Mouse (Mus musculus) neural tube, embryonic 14.5 days (tissue): ENCODE measurements around the gene Gm37240. TPM values are rescaled to one million over a fixed set of nuclear protein-coding genes. Genes with fewer than 3 reads are reported as not detected.

Source experiments
- ATAC-seq: fragments of 200-750 bp; cut with Nextera tagmentation; 2 replicates; pipeline ENCODE4 v1.8.0; 2017; ENCODE audit warnings: low read depth, mild to moderate bottlenecking, moderate TSS enrichment, moderate library complexity
- H3K27ac ChIP-seq: fragments of 300-500 bp; sonication (generic); 2 replicates; pipeline ENCODE4 v1.5.1; 2014; ENCODE audit warnings: low read depth, mild to moderate bottlenecking, control low read depth, low read length, moderate library complexity, mixed read lengths
- H3K27me3 ChIP-seq: fragments of 300-500 bp; sonication (generic); 2 replicates; pipeline ENCODE4 v1.6.1; 2014; ENCODE audit warnings: low read length; ENCODE audit not compliant: control insufficient read depth, insufficient read depth
- H3K36me3 ChIP-seq: fragments of 300-500 bp; sonication (generic); 2 replicates; pipeline ENCODE4 v1.6.1; 2014; ENCODE audit warnings: low read length, mixed read lengths; ENCODE audit not compliant: control insufficient read depth, insufficient read depth
- H3K4me1 ChIP-seq: fragments of 300-500 bp; sonication (generic); 2 replicates; pipeline ENCODE4 v1.6.1; 2014; ENCODE audit warnings: low read length; ENCODE audit not compliant: control insufficient read depth, insufficient read depth
- H3K4me2 ChIP-seq: fragments of 300-500 bp; sonication (generic); 2 replicates; pipeline ENCODE4 v1.6.1; 2014; ENCODE audit warnings: mild to moderate bottlenecking, low read depth, low read length, control low read depth
- H3K4me3 ChIP-seq: fragments of 300-500 bp; sonication (generic); 2 replicates; pipeline ENCODE4 v1.5.1; 2014; ENCODE audit warnings: low read depth, low read length, control low read depth, mixed read lengths
- H3K9ac ChIP-seq: fragments of 300-500 bp; sonication (generic); replicated peaks from 2 replicates; pipeline ENCODE4 v1.6.1; 2014; ENCODE audit warnings: low read depth, mild to moderate bottlenecking, control low read depth, low read length, mixed read lengths
- H3K9me3 ChIP-seq: fragments of 300-500 bp; sonication (generic); 2 replicates; pipeline ENCODE4 v1.6.1; 2016; ENCODE audit warnings: low read length; ENCODE audit not compliant: control insufficient read depth
- whole genome bisulfite sequencing: fragments of 180-500 bp; shearing (Covaris S2); extraction: QIAGEN DNeasy Blood & Tissue Kit; methylation state at CpG from one replicate; pipeline ENCODE4 v1.1.7; 2014; 5-methylcytosine and 5-hydroxymethylcytosine counted together
- polyA plus RNA-seq: library from polyadenylated mRNA; unstranded; fragments of >200 nt; fragmentation: Nextera tagmentation; extraction: Ambion mirVana; gene quantifications from 2 replicates; pipeline ENCODE4 v1.2.1, GENCODE M21; 2014

Gene Gm37240
- polyA plus RNA-seq, 1 experiment from 2014 or later: not detected

GRCm38 (mm10) chr3:85340491-85340890 lies 546.8 kb downstream of the Gm37240 start:
- Histone ChIP-seq H3K4me3 (no peak overlapping the region), H3K9me3 (no peaks in the 10 kb centered on the region), H3K27me3 (no peaks in the 10 kb centered on the region), H3K36me3 (no peaks in the 10 kb centered on the region), H3K9ac (no peak overlapping the region), H3K27ac (no peak overlapping the region), H3K4me2 (no peak overlapping the region), H3K4me1 (no peaks in the 10 kb centered on the region)
- 69% methylated on average over 3 of the region's 3 CpGs for WGBS
- no peak for ATAC-seq

DNA sequence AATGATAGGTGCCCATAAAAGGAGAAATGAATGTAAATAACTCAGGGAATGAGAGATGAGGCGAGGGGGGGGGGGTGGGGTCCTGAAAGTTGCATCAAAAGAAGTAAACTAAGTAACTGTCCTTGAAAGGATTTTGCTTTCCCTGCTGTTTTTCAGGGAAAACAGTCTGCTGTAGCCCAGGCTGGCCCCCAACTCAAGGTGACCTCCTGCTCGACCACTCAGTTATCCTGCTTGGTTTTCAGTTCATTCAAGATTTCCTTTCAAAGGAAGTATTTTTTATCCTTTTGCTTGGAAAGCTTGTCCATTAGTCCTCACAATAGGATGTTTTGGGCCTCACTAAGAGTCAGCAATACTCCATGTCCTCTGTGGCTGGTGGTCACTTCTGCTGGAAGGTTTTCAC lies 547.4 kb downstream of the Gm37240 start:
- no peak overlapping the region for H3K9ac ChIP-seq
- WGBS: 82% methylated on average over 2 of the region's 2 CpGs
- no peaks in the 10 kb centered on the region for H3K27me3 ChIP-seq
- H3K4me1 ChIP-seq: no peaks in the 10 kb centered on the region
- no peak overlapping the region for H3K4me2 ChIP-seq
- ATAC-seq: no peak
- no peaks in the 10 kb centered on the region for H3K36me3 ChIP-seq
- H3K9me3 ChIP-seq: no peaks in the 10 kb centered on the region
- H3K4me3 ChIP-seq: no peak overlapping the region
- H3K27ac ChIP-seq: no peak overlapping the region

DNA sequence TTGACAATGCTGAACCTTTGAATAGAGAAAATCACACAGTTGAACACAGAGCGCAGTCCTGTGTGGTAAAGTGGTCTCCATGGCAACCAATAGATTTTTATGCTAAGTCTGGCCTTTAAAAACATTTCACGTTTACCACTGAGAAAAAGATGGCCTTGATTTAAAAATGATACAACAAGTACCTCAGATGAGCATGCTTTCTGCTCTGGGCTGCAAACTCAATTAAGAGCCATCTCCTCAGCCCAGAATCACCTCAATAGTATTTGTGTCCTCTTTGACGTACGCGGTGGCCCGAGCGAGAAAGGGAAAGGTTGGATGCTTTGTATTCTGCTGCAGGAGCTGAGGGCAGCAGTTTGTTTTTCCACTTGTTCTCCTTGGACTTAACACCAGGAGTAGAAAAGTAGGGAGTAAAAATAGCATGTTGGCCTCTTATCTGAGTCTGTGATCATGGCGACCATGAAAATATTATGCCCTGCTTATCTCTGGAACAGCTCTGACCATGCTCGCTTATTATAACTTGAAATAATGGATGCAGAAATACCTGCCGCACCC lies 548.0 kb downstream of the Gm37240 start:
- Histone ChIP-seq H3K4me2 (no peak overlapping the region), H3K27ac (no peak overlapping the region), H3K4me3 (no peak overlapping the region), H3K4me1 (no peaks in the 10 kb centered on the region), H3K9ac (no peak overlapping the region), H3K27me3 (no peaks in the 10 kb centered on the region), H3K36me3 (no peaks in the 10 kb centered on the region), H3K9me3 (no peaks in the 10 kb centered on the region)
- peak; percentile 47; the same call in 1 of the 2 replicates for ATAC-seq
- WGBS: 58% methylated on average over 10 of the region's 10 CpGs

DNA sequence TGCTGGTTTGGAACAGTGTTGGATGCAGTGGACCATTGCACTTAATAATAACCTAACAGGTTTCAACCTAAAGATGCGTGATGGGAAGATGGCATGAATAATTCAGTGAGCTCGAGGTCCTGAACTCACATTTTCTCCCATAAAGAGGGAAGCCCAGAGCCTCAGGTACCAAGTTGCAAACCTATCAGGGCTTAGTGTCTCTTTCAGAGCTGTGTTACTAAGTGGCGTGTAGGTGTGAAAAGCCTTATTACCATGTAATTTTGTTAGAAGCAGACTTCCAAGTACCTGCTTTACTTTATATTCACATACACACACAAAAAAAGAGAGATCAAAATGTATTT lies 548.6 kb downstream of the Gm37240 start:
- WGBS: 55% methylated on average over 3 of the region's 3 CpGs
- Histone ChIP-seq H3K27ac (no peak overlapping the region), H3K27me3 (no peaks in the 10 kb centered on the region), H3K9me3 (no peaks in the 10 kb centered on the region), H3K4me3 (no peak overlapping the region), H3K36me3 (no peaks in the 10 kb centered on the region), H3K4me2 (no peak overlapping the region), H3K4me1 (no peaks in the 10 kb centered on the region), H3K9ac (no peak overlapping the region)
- no peak for ATAC-seq

GRCm38 (mm10) chr3:85337881-85338754 lies 549.2 kb downstream of the Gm37240 start:
- Histone ChIP-seq H3K27ac (no peak overlapping the region), H3K9ac (no peak overlapping the region), H3K4me1 (no peaks in the 10 kb centered on the region), H3K4me3 (no peak overlapping the region), H3K27me3 (no peaks in the 10 kb centered on the region), H3K36me3 (no peaks in the 10 kb centered on the region), H3K4me2 (no peak overlapping the region), H3K9me3 (no peaks in the 10 kb centered on the region)
- ATAC-seq: no peak
- WGBS: 42% methylated on average over 7 of the region's 7 CpGs

GRCm38 (mm10) chr3:85335517-85335916 lies 551.8 kb downstream of the Gm37240 start:
- Histone ChIP-seq H3K9ac (no peak overlapping the region), H3K27ac (no peak overlapping the region), H3K4me1 (no peaks in the 10 kb centered on the region), H3K36me3 (no peaks in the 10 kb centered on the region), H3K4me2 (no peak overlapping the region), H3K4me3 (no peak overlapping the region), H3K9me3 (no peaks in the 10 kb centered on the region), H3K27me3 (no peaks in the 10 kb centered on the region)
- peak; percentile 31; the same call in 1 of the 2 replicates for ATAC-seq
- WGBS: 37% methylated on average over 1 of the region's 1 CpGs

DNA sequence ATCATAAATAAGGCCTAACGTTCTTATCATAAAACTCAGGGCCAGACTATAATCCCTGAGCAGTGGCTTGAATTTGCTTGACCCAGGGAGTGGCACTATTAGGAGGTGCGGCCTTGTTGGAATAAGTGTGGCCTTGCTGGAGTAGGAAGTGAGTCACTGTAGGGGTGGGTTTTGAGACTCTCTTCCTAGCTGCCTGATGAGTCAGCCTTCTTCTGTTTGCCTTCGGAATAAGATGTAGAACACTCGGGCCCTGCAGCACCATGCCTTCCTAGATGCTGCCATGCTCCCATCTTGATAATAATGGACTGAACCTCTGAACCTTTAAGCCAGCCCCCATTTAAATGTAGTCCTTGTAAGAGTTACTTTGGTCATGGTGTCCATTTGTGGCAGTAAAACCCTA lies 555.0 kb downstream of the Gm37240 start:
- WGBS: 92% methylated on average over 4 of the region's 4 CpGs
- H3K27ac ChIP-seq: no peak overlapping the region
- no peak overlapping the region for H3K4me2 ChIP-seq
- no peak overlapping the region for H3K4me3 ChIP-seq
- H3K36me3 ChIP-seq: no peaks in the 10 kb centered on the region
- no peaks in the 10 kb centered on the region for H3K4me1 ChIP-seq
- no peaks in the 10 kb centered on the region for H3K27me3 ChIP-seq
- H3K9me3 ChIP-seq: no peaks in the 10 kb centered on the region
- H3K9ac ChIP-seq: no peak overlapping the region
- ATAC-seq: no peak

DNA sequence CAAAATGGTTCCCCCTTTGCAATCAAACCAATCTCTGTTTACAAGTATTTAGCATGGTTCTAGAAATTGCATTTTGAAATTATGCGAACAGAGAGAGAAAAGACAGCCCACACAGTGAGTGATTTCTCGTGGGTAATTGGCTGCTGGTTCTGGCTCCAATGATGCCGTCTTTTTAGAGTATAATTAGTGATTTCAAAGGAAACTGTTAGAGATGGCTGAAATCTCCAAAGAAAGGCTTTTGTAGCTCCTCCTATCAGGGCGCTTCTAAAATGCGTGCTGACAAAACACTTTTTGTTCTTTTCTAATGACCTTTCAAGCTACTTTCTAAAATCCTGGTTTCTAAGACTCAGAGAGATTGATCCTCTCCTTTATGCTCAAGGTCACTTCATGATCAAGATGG lies 569.1 kb downstream of the Gm37240 start:
- no peaks in the 10 kb centered on the region for H3K36me3 ChIP-seq
- 37% methylated on average over 5 of the region's 5 CpGs for WGBS
- H3K4me1 ChIP-seq: no peaks in the 10 kb centered on the region; the same call in 1 of the 2 replicates
- H3K4me3 ChIP-seq: no peak overlapping the region
- H3K4me2 ChIP-seq: no peak overlapping the region
- no peaks in the 10 kb centered on the region for H3K27me3 ChIP-seq
- no peaks in the 10 kb centered on the region for H3K9me3 ChIP-seq
- H3K27ac ChIP-seq: no peak overlapping the region
- ATAC-seq: no peak
- H3K9ac ChIP-seq: no peak overlapping the region

DNA sequence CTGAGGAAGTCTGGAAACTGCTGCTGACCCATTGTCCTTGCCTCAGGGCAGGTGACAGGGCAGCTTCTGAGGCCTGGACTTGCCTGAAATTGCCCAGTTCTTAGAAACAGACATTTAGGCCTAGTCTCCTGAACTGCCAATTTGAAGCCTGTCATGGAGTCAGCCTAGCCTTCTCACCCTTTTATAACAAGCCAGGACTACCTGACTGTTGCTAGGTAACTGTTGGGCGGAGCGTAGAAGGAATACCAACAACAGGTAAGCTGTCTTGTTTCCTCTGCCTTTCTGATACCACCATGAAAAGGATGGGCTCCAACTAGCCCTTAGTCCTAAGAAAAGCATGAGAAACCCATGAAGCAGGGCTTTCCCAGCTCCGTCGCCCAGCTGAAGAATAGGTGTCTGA lies 570.0 kb downstream of the Gm37240 start:
- Histone ChIP-seq H3K4me3 (no peak overlapping the region), H3K4me1 (no peaks in the 10 kb centered on the region; the same call in 1 of the 2 replicates), H3K27me3 (no peaks in the 10 kb centered on the region), H3K9ac (no peak overlapping the region), H3K4me2 (no peak overlapping the region), H3K36me3 (no peaks in the 10 kb centered on the region), H3K27ac (no peak overlapping the region), H3K9me3 (no peaks in the 10 kb centered on the region)
- WGBS: 100% methylated on average over 4 of the region's 4 CpGs
- ATAC-seq: no peak
